Mouse (Mus musculus) retina, postnatal 7 days (tissue): ENCODE measurements around the gene Vac14.

ENCODE experiments used
- DNase-seq: peaks from one replicate; pipeline ENCODE4 v3.0.0-alpha.2; 2012; ENCODE audit warnings: low read depth, low spot score

Gene Vac14

DNA sequence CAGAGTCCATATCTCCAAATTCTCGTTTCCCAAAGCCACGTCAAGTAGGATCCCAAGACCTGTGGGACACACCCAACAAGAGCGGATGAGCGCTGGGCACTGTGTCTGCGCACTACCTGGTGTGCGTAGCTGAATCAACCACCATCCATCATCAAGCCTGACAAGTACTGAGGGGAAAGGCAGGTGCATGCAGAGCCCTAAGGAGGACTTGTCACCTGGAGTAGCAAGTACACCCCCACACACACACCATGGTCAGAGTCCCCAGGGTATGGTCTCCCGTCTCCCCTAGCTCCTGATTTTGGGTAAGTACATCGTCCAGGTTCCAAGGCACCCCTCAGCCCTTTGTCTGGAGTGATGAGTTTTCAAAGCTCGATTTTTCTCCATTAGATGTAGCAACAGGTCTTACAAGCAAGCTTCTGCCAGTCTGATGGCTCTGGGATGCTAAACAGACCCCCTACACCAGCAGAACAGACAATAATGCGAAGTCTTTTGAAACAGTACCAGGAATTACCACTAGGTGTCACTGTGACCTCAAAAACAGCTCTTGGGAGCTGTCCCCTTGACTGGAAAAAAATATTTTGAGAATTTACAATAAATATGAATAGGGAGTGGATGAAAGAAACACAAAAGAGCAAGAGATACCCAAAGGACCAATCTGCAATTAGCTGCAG lies 131.2 kb downstream of the Vac14 start:
- peak; percentile 73 for DNase-seq

DNA sequence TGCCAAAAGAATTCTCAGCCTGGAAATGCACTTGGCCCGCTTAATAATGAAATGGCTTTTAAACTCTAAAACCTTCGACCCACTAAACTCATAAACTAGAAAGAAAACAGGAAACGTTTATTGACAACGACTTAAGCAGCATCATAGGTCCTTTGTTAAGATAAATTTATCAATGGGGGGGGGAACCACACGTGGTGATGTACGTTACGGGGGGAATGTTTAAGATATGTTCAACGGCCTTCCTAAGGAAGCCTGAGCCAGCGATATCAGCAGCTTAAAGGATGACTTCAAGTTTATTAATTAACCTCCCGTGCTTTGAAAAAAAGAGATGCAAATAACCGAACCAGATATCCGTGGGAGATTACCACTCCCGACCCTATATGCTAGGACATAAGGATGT lies 131.9 kb downstream of the Vac14 start:
- DNase-seq: no peak

DNA sequence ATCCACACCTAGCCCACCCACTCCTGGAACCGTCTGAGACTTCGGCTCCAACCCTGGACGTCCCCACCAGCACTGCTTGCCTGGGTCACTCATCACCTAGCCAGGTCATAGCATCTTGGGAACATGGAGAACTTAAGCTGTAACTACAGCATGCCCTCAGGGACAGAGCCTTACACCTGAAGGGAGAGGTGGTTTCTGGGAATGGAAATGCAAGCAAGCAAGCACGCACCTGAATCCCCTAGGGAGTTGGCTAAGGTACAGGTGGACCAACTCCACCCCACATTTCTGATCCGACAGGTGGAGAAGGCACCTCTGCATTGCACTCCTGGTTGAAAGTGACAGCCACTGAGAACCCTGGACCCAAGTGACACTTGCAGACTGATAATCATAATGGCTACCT lies 133.1 kb downstream of the Vac14 start:
- DNase-seq: no peak

DNA sequence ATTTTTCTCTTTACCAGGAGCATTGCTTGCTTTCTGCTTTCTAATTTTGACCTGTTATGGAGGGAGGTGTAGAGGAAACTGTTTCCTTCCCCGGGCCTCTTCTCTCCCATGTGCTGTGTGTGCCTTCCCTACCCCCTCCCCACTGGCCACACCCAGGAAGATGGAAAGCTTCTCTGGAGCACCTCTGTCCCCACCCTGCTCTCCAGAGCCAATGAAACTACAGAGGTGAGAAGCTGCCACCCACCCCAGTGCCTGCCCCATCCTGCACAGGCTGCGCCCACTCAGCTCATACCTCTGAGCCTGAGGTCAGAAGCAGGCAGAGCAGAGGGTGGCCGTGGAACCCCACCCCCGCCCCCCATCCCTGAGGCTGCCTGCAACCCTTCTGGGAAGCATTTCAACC lies 136.3 kb downstream of the Vac14 start:
- no peak for DNase-seq

DNA sequence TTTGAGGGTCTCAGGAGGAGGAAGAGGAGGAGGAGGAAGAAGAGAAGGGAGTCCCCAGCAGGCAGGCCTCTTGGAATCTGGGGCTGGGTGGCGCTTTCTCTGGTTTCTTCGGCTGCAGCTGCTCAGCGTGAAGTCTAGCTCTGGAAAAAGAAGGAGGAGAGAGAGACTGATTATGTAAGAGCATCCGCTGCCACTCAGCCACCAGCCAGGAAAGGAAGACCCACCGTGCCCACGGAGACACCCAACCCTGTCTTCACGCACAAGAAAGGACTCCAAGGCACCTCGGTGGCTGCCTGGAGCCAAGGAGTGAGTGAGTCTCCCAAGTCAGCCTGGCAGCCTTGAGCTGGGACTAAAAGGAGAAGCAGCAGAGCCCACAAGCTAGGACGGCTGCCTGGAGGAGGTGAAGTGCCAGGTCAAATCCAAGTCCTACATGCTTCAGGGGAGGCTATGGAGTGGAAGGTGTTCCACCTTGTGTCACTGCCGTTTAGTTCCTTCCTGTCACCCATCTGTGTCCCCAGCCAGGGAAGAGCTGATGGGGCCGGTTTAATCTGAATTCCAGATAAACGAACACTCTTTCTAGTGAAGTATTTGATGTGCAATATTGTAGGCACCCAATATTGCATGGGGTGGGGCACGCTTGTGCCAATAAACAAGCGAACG lies 137.3 kb downstream of the Vac14 start:
- no peak for DNase-seq

DNA sequence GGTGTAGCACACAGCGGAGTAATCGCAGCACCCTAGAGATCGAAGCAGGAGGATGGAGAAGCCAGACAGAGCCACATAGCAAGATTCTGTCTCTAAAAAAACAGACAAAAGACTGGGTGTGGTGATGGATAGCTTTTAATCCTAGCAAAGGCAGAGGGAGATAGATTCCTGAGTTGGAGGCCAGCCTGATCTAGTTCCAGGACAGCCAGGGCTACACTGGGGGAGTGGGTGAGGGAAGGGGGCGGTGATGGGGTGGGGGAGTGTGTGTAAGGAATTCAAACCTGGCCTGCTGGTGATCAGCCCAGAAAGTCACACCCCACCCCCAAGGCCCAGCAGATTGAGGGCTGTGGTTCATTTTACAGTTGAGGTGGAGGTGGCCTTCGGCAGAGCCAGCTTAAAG lies 137.8 kb downstream of the Vac14 start:
- DNase-seq: no peak

DNA sequence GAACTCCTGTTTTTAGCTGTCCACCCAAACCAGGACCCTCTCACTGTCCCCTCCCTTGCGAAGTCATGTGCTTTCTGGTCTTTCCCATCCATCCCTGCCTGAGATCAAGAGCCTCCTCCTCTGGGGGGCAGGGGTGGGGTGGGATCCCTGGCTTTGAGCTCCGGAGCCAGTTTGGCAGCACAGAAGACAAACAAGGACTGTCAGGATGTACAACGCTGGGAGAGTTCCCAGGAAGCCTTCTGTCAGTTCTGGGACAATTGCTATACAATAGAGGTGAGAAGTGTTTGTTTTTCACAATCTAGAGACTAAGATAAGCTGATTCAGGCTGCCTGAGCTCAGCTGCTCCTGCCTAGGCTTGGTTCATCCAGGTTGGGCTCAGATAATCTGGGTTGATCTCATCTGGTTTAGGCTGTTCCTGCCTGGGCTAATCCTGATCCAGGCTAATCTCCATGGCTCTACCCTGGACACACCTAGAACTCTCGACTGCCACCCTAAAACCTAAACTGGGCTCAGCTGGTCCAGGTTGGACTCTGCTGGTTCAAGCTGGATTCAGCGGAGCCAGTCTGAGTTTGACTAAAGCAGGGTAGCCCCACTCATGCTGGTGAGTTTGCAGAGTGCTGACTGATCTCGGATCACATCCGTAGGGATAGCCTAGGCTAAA lies 142.0 kb downstream of the Vac14 start:
- peak; percentile 11 for DNase-seq

DNA sequence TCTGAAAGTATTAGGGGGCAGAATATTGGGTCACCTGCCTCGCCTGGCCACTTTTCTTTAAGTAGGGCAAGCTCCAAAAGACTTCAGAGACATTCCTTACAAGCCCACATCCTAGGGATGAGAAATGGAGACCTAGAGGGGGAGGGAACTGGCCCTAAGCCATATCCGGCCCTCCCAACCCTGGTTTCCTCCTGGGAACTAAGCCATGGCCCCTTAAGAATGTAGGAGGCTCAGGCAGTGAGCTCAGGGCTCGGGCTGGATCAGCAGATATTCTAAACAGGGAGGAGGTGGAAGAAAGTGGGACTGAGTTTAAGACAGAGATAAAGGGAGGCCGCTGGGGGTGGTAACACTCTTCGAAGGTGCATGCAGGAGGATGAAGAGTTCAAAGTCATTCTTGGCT lies 142.8 kb downstream of the Vac14 start:
- no peak for DNase-seq

DNA sequence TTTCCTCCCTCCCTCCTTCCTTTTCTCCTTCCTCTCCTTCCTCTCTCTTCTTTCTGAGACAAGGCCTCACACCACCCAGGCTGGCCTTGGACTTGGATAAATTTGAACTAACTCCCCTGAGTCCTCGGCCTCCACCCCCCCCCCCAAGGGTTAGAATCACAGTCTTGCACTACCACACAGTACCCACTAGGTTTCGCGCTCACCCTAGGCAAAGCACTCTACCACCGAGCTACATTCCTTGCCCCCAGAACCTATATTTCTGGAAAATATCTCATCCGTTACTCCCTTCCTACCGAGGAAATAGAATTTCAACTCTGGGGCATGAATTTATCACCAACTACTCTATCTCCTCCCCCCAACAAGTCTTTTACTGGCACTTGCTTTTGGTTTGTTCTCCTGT lies 143.6 kb downstream of the Vac14 start:
- no peak for DNase-seq

DNA sequence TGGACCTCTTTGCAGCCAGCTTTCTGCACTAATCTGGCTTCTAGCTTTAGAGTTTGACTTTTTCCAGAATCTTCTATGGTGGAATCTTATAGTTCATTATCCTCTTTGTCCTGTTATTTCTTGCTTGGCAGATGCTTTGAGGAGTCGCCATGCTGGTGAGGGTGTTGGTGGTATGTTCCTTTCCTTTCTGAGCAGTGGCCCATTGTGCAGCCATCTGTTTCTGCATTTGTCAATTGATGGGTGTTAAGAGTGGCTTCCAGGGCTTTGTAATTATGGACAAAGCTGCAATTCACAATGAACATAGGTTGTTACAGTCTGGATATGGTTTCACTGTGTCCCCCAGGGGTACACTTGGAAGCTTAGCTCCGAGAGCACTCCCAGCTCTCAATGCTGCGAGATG lies 146.3 kb downstream of the Vac14 start:
- no peak for DNase-seq

DNA sequence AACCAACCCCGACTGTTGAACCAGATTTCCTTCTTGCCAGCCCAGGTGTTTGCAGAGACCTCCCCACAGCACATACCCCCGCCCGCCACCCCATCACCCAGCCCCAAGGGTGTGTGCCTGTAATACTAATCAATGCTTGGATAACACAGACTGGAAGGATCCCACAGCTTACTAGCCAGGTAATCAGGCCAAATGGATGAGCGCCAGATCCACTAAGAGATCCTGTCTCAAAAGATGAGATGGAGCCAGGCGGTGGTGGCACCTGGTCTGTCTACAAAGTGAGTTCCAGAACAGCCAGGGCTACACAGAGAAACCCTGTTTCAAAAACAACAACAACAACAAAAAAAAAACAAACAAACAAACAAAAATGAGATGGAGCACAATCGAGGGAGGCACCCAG lies 148.9 kb downstream of the Vac14 start:
- no peak for DNase-seq
